Mouse (Mus musculus): ENCODE measurements around the gene Mup13. TPM values are rescaled to one million over a fixed set of nuclear protein-coding genes. Genes with fewer than 3 reads are reported as not detected.
"Not testable (repeated sequence)": the region's sequence is repeated elsewhere in the genome, so short reads cannot be mapped to it uniquely, and the experiment has no call there.

Gene Mup13
- not detected in 2 replicates for polyA plus RNA-seq (2012; rRNA removed)

DNA sequence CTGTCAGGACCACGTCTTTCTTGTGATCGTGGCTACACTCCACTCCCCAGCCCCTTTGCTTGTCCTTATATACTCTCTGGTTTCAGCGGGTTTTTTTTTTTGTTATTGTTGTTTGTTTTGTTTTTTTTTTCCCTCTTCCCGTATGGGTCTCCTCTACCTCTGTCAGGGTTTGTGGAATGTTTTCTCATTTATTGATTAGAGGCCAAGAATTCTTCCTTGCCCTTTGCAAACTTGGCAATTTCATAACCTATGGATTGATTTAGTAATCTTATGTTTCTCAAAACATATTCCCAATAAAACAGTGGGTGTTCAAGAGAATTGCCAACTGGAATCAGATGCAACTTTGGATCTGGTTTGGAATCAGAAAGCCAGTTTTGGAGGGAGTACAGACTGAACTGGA, at the start of gene Mup13:
Gene Mup13 (minus strand): TSS at position 101 of the 400 bp plus-strand sequence.
- not testable (repeated sequence) for H3K27ac ChIP-seq (ENCODE audit: insufficient read depth, low read depth, low read length); H3K36me3 ChIP-seq (ENCODE audit: control insufficient read depth, insufficient read depth, low read length); H3K27me3 ChIP-seq (ENCODE audit: control insufficient read depth, insufficient read depth, low read length); H3K4me1 ChIP-seq (ENCODE audit: control insufficient read depth, insufficient read depth, insufficient read length, low read length); H3K4me3 ChIP-seq (ENCODE audit: low read depth, low read length)
- WGBS: 65% methylated on average over 4 of the region's 4 CpGs

Other genes with a start within 250 kb of the Mup13 start
- not detected in 2 replicates for gene Mup14, start 75.7 kb upstream of the Mup13 start, polyA plus RNA-seq (2012; rRNA removed)
- not detected in 2 replicates for gene Mup15, start 211.5 kb upstream of the Mup13 start, polyA plus RNA-seq (2012; rRNA removed)

All from small intestine, adult 2 months (tissue).